Mouse (Mus musculus) kidney, embryonic 14.5 days (tissue): ENCODE data around the gene Arcn1. TPM values are rescaled to one million over a fixed set of nuclear protein-coding genes. Genes with fewer than 3 reads are reported as not detected.
A peak's percentile ranks its signal among the peaks of the same experiment; 100 is the strongest.

Source experiments
- ATAC-seq: fragments of 200-750 bp; cut with Nextera tagmentation; 2 replicates; pipeline ENCODE4 v1.8.0; 2017; ENCODE audit warnings: moderate number of reproducible peaks, mild to moderate bottlenecking, moderate TSS enrichment, moderate library complexity; ENCODE audit not compliant: low FRiP score, low TSS enrichment
- H3K27ac ChIP-seq: fragments of 300-500 bp; sonication (generic); 2 replicates; pipeline ENCODE4 v1.5.1; 2014; ENCODE audit warnings: low read depth, mild to moderate bottlenecking, low read length, moderate library complexity, mixed read lengths
- H3K27me3 ChIP-seq: fragments of 300-500 bp; sonication (generic); 2 replicates; pipeline ENCODE4 v1.6.1; 2014; ENCODE audit warnings: mild to moderate bottlenecking, low read length; ENCODE audit not compliant: control insufficient read depth, insufficient read depth
- H3K36me3 ChIP-seq: fragments of 300-500 bp; sonication (generic); 2 replicates; pipeline ENCODE4 v1.6.1; 2014; ENCODE audit warnings: low read length, mixed read lengths; ENCODE audit not compliant: control insufficient read depth, insufficient read depth
- H3K4me1 ChIP-seq: fragments of 300-500 bp; sonication (generic); 2 replicates; pipeline ENCODE4 v1.6.1; 2014; ENCODE audit warnings: low read length, mixed read lengths; ENCODE audit not compliant: control insufficient read depth, insufficient read depth
- H3K4me2 ChIP-seq: fragments of 300-500 bp; sonication (generic); replicated peaks from 2 replicates; pipeline ENCODE4 v1.6.1; 2014; ENCODE audit warnings: low read depth, mild to moderate bottlenecking, low read length
- H3K4me3 ChIP-seq: fragments of 300-500 bp; sonication (generic); 2 replicates; pipeline ENCODE4 v1.5.1; 2014; ENCODE audit warnings: mild to moderate bottlenecking, low read length
- H3K9ac ChIP-seq: fragments of 300-500 bp; sonication (generic); 2 replicates; pipeline ENCODE4 v1.6.1; 2014; ENCODE audit warnings: low read depth, mild to moderate bottlenecking, low read length, moderate library complexity
- H3K9me3 ChIP-seq: fragments of 300-500 bp; sonication (generic); 2 replicates; pipeline ENCODE4 v1.6.1; 2016; ENCODE audit warnings: low read length; ENCODE audit not compliant: control insufficient read depth
- WGBS: fragments of 180-500 bp; shearing (Covaris S2); extraction: QIAGEN DNeasy Blood & Tissue Kit; methylation state at CpG from one replicate; pipeline ENCODE4 v1.1.7; 2014; 5-methylcytosine and 5-hydroxymethylcytosine counted together
- polyA plus RNA-seq: library from polyadenylated mRNA; unstranded; fragments of >200 nt; fragmentation: Nextera tagmentation; extraction: Ambion mirVana; gene quantifications from 2 replicates; pipeline ENCODE4 v1.2.1, GENCODE M21; 2014

Arcn1 gene
- polyA plus RNA-seq, 1 experiment from 2014 or later: 219 TPM

GRCm38 (mm10) chr9:44801669-44802068 is 34.0 kb upstream of the Arcn1 start:
- Histone ChIP-seq H3K9me3 (no peaks in the 10 kb centered on the region), H3K4me1 (peaks cover 27% of the 10 kb centered on the region; the same call in 1 of the 2 replicates), H3K27ac (no peak overlapping the region), H3K9ac (no peak overlapping the region), H3K36me3 (peaks cover 13% of the 10 kb centered on the region), H3K27me3 (peaks cover 6% of the 10 kb centered on the region; the same call in 1 of the 2 replicates), H3K4me3 (no peak overlapping the region), H3K4me2 (no peak overlapping the region)
- ATAC-seq: no peak
- 88% methylated on average over 6 of the region's 6 CpGs for WGBS

DNA sequence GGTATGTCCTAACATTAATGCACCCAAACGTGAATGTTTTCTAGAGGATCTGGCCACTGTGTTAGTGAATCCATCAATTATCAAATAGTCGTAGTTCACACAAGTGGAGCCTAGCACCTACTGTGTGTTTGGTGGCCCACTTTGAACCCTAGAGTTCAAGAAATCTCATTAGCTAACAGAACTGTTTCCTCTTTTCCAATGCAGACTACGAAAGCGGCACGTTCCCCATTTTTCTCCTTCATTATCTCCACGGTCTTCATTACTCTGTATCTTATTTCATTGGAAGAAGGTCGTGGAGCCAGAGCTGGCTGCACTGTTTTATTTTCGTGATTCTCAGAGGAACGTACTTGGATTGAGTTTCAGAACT is 32.3 kb upstream of the Arcn1 start:
- no peak overlapping the region for H3K27ac ChIP-seq
- H3K36me3 ChIP-seq: no peaks in the 10 kb centered on the region; the same call in 1 of the 2 replicates
- WGBS: 26% methylated on average over 9 of the region's 9 CpGs
- H3K9me3 ChIP-seq: no peaks in the 10 kb centered on the region
- H3K27me3 ChIP-seq: peaks cover 6% of the 10 kb centered on the region; the same call in 1 of the 2 replicates
- peaks cover 27% of the 10 kb centered on the region; the same call in 1 of the 2 replicates for H3K4me1 ChIP-seq
- peak overlapping the region; percentile 69 for H3K4me3 ChIP-seq
- peak overlapping the region; percentile 75; the same call in 1 of the 2 replicates for H3K9ac ChIP-seq
- H3K4me2 ChIP-seq: peak overlapping the region; percentile 96
- ATAC-seq: no peak; the same call in 1 of the 2 replicates

DNA sequence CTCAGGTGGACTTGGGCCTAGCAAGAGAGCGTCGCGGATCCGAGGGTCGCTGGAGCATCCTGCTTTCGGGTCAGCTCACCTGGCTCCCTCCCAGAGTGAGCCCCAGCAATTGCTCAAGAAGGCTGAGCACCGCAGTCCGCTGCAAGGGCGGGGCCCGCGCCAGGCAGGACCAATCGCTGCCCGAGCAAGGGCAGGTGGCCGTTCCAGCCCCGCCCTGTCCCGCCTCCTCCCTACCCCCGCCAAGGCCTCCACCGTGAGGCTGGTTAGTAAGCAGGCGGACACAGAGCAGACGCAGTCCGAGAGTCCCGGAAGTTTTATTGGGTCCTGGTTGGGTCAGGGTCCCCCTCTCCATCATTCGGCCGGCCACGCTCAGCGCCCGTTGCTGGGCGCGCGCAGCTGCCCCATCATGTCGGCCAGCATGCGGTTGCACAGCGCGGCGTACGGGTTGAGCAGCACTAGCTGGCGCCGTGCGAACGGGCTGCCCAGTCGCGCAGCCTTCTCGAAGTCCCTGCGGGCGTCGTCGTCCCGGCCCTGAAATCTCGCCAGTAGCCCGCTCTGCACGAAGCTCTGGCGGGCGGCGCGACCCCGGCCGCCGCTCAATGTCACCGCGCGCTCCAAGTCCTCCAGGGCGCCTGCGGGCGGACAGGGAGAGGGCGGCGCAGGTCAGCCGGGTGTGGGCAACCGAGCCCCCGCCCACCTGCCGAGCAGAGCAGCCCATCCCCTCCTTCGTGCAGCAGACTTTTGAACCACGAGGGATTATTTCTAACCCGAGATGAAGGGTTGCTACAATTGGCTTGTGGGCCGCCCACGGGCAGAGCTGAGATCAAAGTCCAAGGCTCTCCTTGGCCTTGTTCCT is 31.7 kb upstream of the Arcn1 start, which contains the start of gene Tmem25:
Gene Tmem25 (minus strand): TSS at position 206 of the 856 bp plus-strand sequence.
- Histone ChIP-seq H3K9ac (peak within 1 kb of the TSS; percentile 75), H3K4me1 (peaks cover 27% of the 10 kb centered on the region; the same call in 1 of the 2 replicates), H3K27ac (peak within 1 kb of the TSS; percentile 79; the same call in 1 of the 2 replicates), H3K36me3 (no peaks in the 10 kb centered on the region), H3K27me3 (peaks cover 6% of the 10 kb centered on the region; the same call in 1 of the 2 replicates), H3K4me2 (peak within 1 kb of the TSS; percentile 96), H3K9me3 (no peaks in the 10 kb centered on the region), H3K4me3 (peak within 1 kb of the TSS; percentile 69)
- peak; percentile 92 for ATAC-seq
- under 1% methylated on average over 68 of the region's 75 CpGs for WGBS

- ATAC-seq: no peak
These were observed 30.7 kb upstream of the Arcn1 start for GRCm38 (mm10) chr9:44798298-44798697.

DNA sequence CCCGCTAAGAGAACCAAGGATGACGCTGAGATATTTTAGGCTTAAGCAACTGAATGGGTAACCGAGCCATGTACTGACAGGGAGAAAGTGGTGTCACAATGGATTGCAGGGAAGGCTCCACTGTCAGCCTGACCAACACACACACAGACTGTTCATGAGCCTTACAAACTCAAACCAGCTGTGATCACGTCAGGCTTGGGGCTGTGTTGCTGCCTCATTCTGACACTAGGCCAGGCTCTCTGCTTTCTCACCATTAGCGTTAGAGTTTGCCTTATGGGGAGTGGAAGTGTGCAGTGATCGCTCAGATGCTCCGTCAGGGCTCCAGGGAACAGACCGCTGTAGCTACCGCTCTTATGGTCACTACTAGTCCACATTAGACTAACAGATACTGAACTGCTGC is 25.2 kb upstream of the Arcn1 start:
- H3K9ac ChIP-seq: no peak overlapping the region

More at GRCm38 (mm10) chr9:44798298-44798697, 30.7 kb upstream of the Arcn1 start:
- Histone ChIP-seq H3K36me3 (no peaks in the 10 kb centered on the region), H3K27me3 (peaks cover 6% of the 10 kb centered on the region; the same call in 1 of the 2 replicates), H3K4me1 (peaks cover 26% of the 10 kb centered on the region; the same call in 1 of the 2 replicates), H3K9ac (no peak overlapping the region), H3K9me3 (no peaks in the 10 kb centered on the region), H3K4me3 (peak overlapping the region; percentile 69; the same call in 1 of the 2 replicates), H3K27ac (no peak overlapping the region), H3K4me2 (no peak overlapping the region; the same call in 1 of the 2 replicates)
- 44% methylated on average over 7 of the region's 7 CpGs for WGBS

GRCm38 (mm10) chr9:44772750-44773651 is 5.4 kb upstream of the Arcn1 start:
- Histone ChIP-seq H3K27me3 (no peaks in the 10 kb centered on the region), H3K36me3 (peaks cover 12% of the 10 kb centered on the region; the same call in 1 of the 2 replicates), H3K4me1 (peaks cover 6% of the 10 kb centered on the region; the same call in 1 of the 2 replicates), H3K9me3 (no peaks in the 10 kb centered on the region), H3K4me2 (peak overlapping the region; percentile 86), H3K4me3 (peak overlapping the region; percentile 83), H3K27ac (peak overlapping the region; percentile 86), H3K9ac (peak overlapping the region; percentile 87)
- under 1% methylated on average over 41 of the region's 41 CpGs for WGBS
- peak; percentile 99 for ATAC-seq

More for the DNA sequence above, 25.2 kb upstream of the Arcn1 start:
- H3K4me2 ChIP-seq: no peak overlapping the region
- peaks cover 47% of the 10 kb centered on the region for H3K36me3 ChIP-seq
- no peaks in the 10 kb centered on the region for H3K9me3 ChIP-seq
- no peak overlapping the region for H3K4me3 ChIP-seq
- 0 out of 2 replicates have a peak, but pooled peaks cover under 1% of the 10 kb centered on the region for H3K27me3 ChIP-seq
- WGBS: 84% methylated on average over 9 of the region's 9 CpGs
- no peaks in the 10 kb centered on the region for H3K4me1 ChIP-seq
- H3K27ac ChIP-seq: no peak overlapping the region
- ATAC-seq: no peak

- WGBS: 22% methylated on average over 5 of the region's 5 CpGs
- ATAC-seq: no peak
- Histone ChIP-seq H3K4me3 (no peak overlapping the region), H3K9me3 (no peaks in the 10 kb centered on the region), H3K27ac (peak overlapping the region; percentile 55; the same call in 1 of the 2 replicates), H3K4me1 (peaks cover 6% of the 10 kb centered on the region; the same call in 1 of the 2 replicates), H3K4me2 (no peak overlapping the region), H3K9ac (no peak overlapping the region), H3K36me3 (peaks cover 12% of the 10 kb centered on the region; the same call in 1 of the 2 replicates), H3K27me3 (no peaks in the 10 kb centered on the region)
These were observed 4.7 kb upstream of the Arcn1 start for GRCm38 (mm10) chr9:44772392-44772749.

DNA sequence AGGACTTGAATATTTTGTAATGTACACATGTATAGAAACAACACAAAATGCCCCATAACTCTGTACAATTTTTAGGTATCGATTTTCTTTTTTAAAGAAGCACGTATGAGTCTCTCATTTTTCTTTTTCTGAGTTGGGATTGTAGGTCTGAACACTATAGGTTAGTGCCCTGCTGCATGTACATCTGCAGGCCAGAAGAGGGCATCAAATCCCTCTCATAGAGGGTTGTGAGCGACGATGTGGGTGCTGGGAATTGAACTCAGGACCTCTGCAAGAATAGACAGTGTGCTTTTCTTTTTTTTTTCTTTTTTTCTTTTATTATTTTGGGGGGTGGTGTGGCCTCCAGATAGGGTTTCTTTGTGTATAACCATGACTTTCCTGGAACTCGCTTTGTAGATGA is 3.7 kb upstream of the Arcn1 start:
- no peak overlapping the region for H3K4me3 ChIP-seq
- no peaks in the 10 kb centered on the region for H3K27me3 ChIP-seq
- H3K4me2 ChIP-seq: no peak overlapping the region
- H3K27ac ChIP-seq: no peak overlapping the region
- ATAC-seq: no peak
- H3K9me3 ChIP-seq: no peaks in the 10 kb centered on the region
- peaks cover 12% of the 10 kb centered on the region; the same call in 1 of the 2 replicates for H3K36me3 ChIP-seq
- peaks cover 8% of the 10 kb centered on the region for H3K4me1 ChIP-seq
- H3K9ac ChIP-seq: no peak overlapping the region
- 93% methylated on average over 5 of the region's 5 CpGs for WGBS
